Mouse (Mus musculus): ENCODE measurements at regions not wholly inside any gene's neighbourhood (a gene's known extent, or its start where the extent isn't known, plus 50 kb on each side); places are given as distances from the start of the nearest gene placed in this dataset.
A peak's percentile ranks its signal among the peaks of the same experiment; 100 is the strongest.

GRCm38 (mm10) chr1:10771793-10772192, 642.1 kb upstream of the A830018L16Rik start:
- no peak overlapping the region for H3K4me2 ChIP-seq (ENCODE audit: insufficient read depth, low read depth, poor library complexity, severe bottlenecking)

GRCm38 (mm10) chr1:10794074-10794783, 619.7 kb upstream of the A830018L16Rik start:
- H3K79me2 ChIP-seq (replicated peaks; ENCODE audit: control insufficient read depth, extremely low read depth, insufficient read depth, poor library complexity, severe bottlenecking), result no peaks in the 10 kb centered on the region
- H3K36me3 ChIP-seq (replicated peaks in 1 of 2; ENCODE audit: control insufficient read depth in 1 of 2, insufficient read depth in 1 of 2, low read length in 1 of 2), result no peaks in the 10 kb centered on the region
- H3K4me1 ChIP-seq (ENCODE audit: control insufficient read depth in 1 of 2, insufficient read depth in 2 of 2), result no peaks in the 10 kb centered on the region
- no peak overlapping the region for H3K9ac ChIP-seq (ENCODE audit: insufficient read depth, low read depth)
- TF ChIP-seq TCF12 (IDR thresholded peaks at IDR 0.05; ENCODE audit: low read depth, low read length) (no peak), MAX (IDR thresholded peaks at IDR 0.05; ENCODE audit: low read length) (no peak), ZMIZ1 (IDR thresholded peaks at IDR 0.05; ENCODE audit: low read depth, low read length) (no peak), CHD2 (IDR thresholded peaks at IDR 0.05; ENCODE audit: low read length) (no peak), PAX5 (IDR thresholded peaks at IDR 0.05; ENCODE audit: low read length) (no peak), ELF1 (IDR thresholded peaks at IDR 0.05; ENCODE audit: low read depth, low read length) (no peak), USF1 (IDR thresholded peaks at IDR 0.05; ENCODE audit: low read depth, low read length) (no peak), USF2 (conservative IDR thresholded peaks at IDR 0.05; ENCODE audit: low read depth, low read length) (no peak), E2F4 (IDR thresholded peaks at IDR 0.05; ENCODE audit: insufficient replicate concordance, low read depth, low read length) (no peak), MAZ (IDR thresholded peaks at IDR 0.05; ENCODE audit: low read depth, low read length) (no peak), ETS1 (conservative IDR thresholded peaks at IDR 0.05; ENCODE audit: low read depth, low read length) (no peak), SMC3 (IDR thresholded peaks at IDR 0.05; ENCODE audit: low read depth, low read length) (no peak), MEF2A (IDR thresholded peaks at IDR 0.05; ENCODE audit: borderline replicate concordance, low read depth, low read length) (no peak), POLR2A (IDR thresholded peaks at IDR 0.05; ENCODE audit: low read depth, low read length) (no peak), SIN3A (IDR thresholded peaks at IDR 0.05; ENCODE audit: low read length) (no peak), MYC (IDR thresholded peaks at IDR 0.05; ENCODE audit: low read depth, low read length) (no peak), KAT2A (IDR thresholded peaks at IDR 0.05; ENCODE audit: insufficient replicate concordance, low read length) (no peak)
- no peak overlapping the region for H3K27ac ChIP-seq (ENCODE audit: insufficient read depth, low read depth)
- dilution Hi-C loops (cut with MboI; ENCODE audit: extremely low pct_ligation_motif_present, extremely low pct_unique_long_range_greater_than_20kb, low sequenced_read_pairs) (no loop called here), in situ Hi-C loops (cut with MboI; ENCODE audit: low pct_ligation_motif_present, low pct_unique_long_range_greater_than_20kb, low sequenced_read_pairs) (no loop called here)
- H3K4me3 ChIP-seq (replicated peaks in 1 of 3; ENCODE audit: low read depth in 2 of 3, low read length in 2 of 3, poor library complexity in 1 of 3), result no peak overlapping the region
- no peaks in the 10 kb centered on the region for H3K9me3 ChIP-seq (replicated peaks; ENCODE audit: low read length)
- no peaks in the 10 kb centered on the region for H3K27me3 ChIP-seq (replicated peaks)
- H3K4me2 ChIP-seq (ENCODE audit: insufficient read depth, low read depth, poor library complexity, severe bottlenecking), result no peak overlapping the region
- DNase-seq (ENCODE audit: extremely low read depth), result peak; percentile 17

More at GRCm38 (mm10) chr1:10771793-10772192, 642.1 kb upstream of the A830018L16Rik start:
- Histone ChIP-seq H3K27me3 (replicated peaks) (no peaks in the 10 kb centered on the region), H3K9ac (ENCODE audit: insufficient read depth, low read depth) (no peak overlapping the region), H3K79me2 (replicated peaks; ENCODE audit: control insufficient read depth, extremely low read depth, insufficient read depth, poor library complexity, severe bottlenecking) (no peaks in the 10 kb centered on the region), H3K27ac (ENCODE audit: insufficient read depth, low read depth) (no peak overlapping the region), H3K36me3 (replicated peaks in 1 of 2; ENCODE audit: control insufficient read depth in 1 of 2, insufficient read depth in 1 of 2, low read length in 1 of 2) (no peaks in the 10 kb centered on the region), H3K4me3 (replicated peaks in 1 of 3; ENCODE audit: low read depth in 2 of 3, low read length in 2 of 3, poor library complexity in 1 of 3) (no peak overlapping the region), H3K4me1 (ENCODE audit: control insufficient read depth in 1 of 2, insufficient read depth in 2 of 2) (peaks cover 0 to 11% of the 10 kb centered on the region in 2 experiments; a peak in 1 of 4 replicates), H3K9me3 (replicated peaks; ENCODE audit: low read length) (no peaks in the 10 kb centered on the region)
- TF ChIP-seq MAFK (IDR thresholded peaks at IDR 0.05; ENCODE audit: insufficient replicate concordance, low read length), result no peak
- no peak for TF ChIP-seq CHD1 (IDR thresholded peaks at IDR 0.05; ENCODE audit: low read depth, low read length)
- TF ChIP-seq MYC (IDR thresholded peaks at IDR 0.05; ENCODE audit: low read depth, low read length), result no peak
- no peak for TF ChIP-seq ELF1 (IDR thresholded peaks at IDR 0.05; ENCODE audit: low read depth, low read length)
- TF ChIP-seq JUN (IDR thresholded peaks at IDR 0.05; ENCODE audit: insufficient read depth, low read depth, low read length), result no peak
- TF ChIP-seq USF1 (IDR thresholded peaks at IDR 0.05; ENCODE audit: low read depth, low read length), result no peak
- no peak for TF ChIP-seq BHLHE40 (IDR thresholded peaks at IDR 0.05; ENCODE audit: low read depth, low read length)
- no peak for TF ChIP-seq RAD21 (IDR thresholded peaks at IDR 0.05; ENCODE audit: low read depth, low read length)
- TF ChIP-seq POLR2A (IDR thresholded peaks at IDR 0.05; ENCODE audit: low read depth, low read length), result no peak
- TF ChIP-seq POLR2AphosphoS2 (IDR thresholded peaks at IDR 0.05; ENCODE audit: low read depth, low read length), result no peak
- in situ Hi-C loops (cut with MboI; ENCODE audit: low pct_ligation_motif_present, low pct_unique_long_range_greater_than_20kb, low sequenced_read_pairs), result loop anchor here (25.0 kb wide), 1 partner anchor 284 kb away; no protein-coding TSS in a partner anchor
- DNase-seq (ENCODE audit: extremely low read depth), result no peak
- dilution Hi-C loops (cut with MboI; ENCODE audit: extremely low pct_ligation_motif_present, extremely low pct_unique_long_range_greater_than_20kb, low sequenced_read_pairs), result no loop called here

Measured in CH12.LX (cell line).